Mouse (Mus musculus) ES-E14 (cell line): Measurements from ENCODE around the gene Ccdc125.

ENCODE experiments used
- CHD2 ChIP-seq: IDR thresholded peaks from 2 replicates; pipeline ENCODE4 v1.6.1; 2014; ENCODE audit warnings: mild to moderate bottlenecking, low read depth, low read length, inconsistent platforms
- HCFC1 ChIP-seq: IDR thresholded peaks from 2 replicates; pipeline ENCODE4 v1.6.1; 2012; ENCODE audit warnings: low read length, inconsistent platforms, borderline replicate concordance; ENCODE audit not compliant: insufficient read depth
- MAFK ChIP-seq: IDR thresholded peaks from 2 replicates; pipeline ENCODE4 v1.6.1; 2014; ENCODE audit warnings: mild to moderate bottlenecking, low read depth, low read length, inconsistent platforms; ENCODE audit not compliant: insufficient read depth
- ZC3H11A ChIP-seq: IDR thresholded peaks from 2 replicates; pipeline ENCODE4 v1.6.1; 2012; ENCODE audit warnings: low read depth, mild to moderate bottlenecking, inconsistent platforms, low read length, borderline replicate concordance
- ZNF384 ChIP-seq: IDR thresholded peaks from 2 replicates; pipeline ENCODE4 v1.6.1; 2012; ENCODE audit warnings: low read depth, low read length, inconsistent platforms

DNA sequence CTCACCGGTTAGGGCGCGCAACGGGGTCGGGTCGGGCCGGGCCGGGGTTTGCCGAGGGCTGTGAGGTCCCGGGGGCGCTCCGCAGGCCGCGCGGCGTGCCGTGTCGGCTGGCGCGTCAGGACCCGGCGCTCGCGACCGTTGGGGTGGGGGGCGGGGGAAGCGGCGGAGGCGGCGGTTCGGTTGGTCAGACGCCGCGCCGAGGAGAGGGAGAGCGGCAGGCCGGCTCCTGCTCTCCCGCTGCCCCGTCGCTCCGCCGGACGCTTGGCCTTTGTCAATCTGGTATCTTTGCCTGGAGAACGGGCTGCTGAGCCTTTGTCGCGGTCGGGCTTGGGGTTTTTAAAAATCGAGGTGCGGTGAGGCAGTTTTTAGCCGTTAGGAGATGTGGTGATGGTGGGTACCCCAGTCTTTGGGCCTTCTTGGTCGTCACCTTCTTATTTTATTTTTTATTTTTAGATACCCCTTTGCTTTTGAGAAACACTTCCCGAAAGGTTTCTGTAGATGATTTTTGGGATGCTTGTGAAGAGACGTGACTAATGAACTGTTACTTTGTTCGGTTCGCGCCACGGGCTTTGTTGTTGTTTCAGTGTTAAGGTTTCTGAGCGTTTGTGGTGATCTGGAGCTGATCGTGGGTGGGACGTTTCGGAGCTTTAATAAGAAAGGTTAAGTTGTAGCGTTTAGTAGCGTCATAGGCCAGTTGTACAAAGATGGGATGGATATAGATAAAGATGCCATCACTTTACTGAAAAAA lies 17.9 kb upstream of the Ccdc125 start, which contains the start of gene Taf9:
- TF ChIP-seq MAFK (no peak), ZNF384 (no peak), CHD2 (no peak), HCFC1 (no peak), ZC3H11A (no peak)
